Mouse (Mus musculus): ENCODE data around the gene Gm17482. TPM values are rescaled to one million over a fixed set of nuclear protein-coding genes. Genes with fewer than 3 reads are reported as not detected.

Gm17482 gene
- polyA plus RNA-seq, 1 experiment from 2014 or later, result not detected

DNA sequence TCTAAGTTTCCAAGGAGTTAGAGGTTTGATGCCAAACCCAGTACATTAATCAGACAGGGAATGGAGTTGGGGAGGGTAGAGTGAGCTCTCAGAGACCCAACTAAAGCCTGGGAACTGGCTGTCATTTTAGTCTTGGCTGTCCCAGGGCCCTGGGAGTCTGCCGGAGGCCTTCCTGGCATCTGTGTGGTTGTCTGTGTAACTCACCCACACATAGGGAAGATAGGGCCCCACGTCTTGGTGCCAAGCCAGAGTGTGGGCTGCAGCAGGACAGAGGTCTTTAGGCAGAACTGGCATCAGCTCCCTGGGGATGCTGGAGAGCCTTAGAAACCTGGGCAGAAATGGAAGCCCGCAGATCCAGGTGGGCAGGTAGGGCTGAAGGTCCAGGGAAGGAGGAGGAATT lies 14.8 kb downstream of the Gm17482 start:
- H3K27me3 ChIP-seq, result no peaks in the 10 kb centered on the region
- DNase-seq (ENCODE audit: low read depth, low spot score) (no peak), ATAC-seq (no peak)
- CTCF ChIA-PET, result interaction anchor here (1.4 to 5.0 kb wide), 2 partner anchors 21 to 26 kb away, joined by 3 to 17 read pairs; no protein-coding TSS in a partner anchor
- POLR2A ChIA-PET, result interaction anchor here (0.7 kb wide), 1 partner anchor 63 kb away, joined by 3 read pairs; no protein-coding TSS in a partner anchor
- in situ Hi-C loops (cut with MboI; ENCODE audit: low pct_unique_long_range_greater_than_20kb), result no loop called here
- no peak for TF ChIP-seq CTCF (IDR thresholded peaks at IDR 0.05)

DNA sequence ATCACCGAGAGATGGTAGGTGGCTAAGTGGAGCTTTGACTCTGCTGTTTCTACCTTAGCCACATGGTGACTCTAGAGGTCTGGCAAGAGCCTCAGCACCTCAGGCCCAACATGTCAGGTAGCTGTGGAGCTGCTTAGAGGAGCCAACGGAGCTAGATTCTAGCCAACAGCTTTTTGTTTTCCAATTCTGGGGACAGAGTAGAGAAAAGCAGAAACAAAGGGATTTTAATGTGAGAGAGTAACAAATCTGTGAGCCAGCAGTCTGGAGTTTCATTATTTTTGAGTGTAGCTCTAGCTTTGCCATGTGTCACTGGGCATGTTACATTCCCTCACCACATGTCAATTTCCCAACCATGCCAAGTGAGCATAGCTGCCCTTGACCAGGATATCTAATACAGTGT lies 17.1 kb downstream of the Gm17482 start:
- no peaks in the 10 kb centered on the region for H3K27me3 ChIP-seq
- ChIA-PET CTCF (interaction anchor here (0.8 to 5.0 kb wide), 5 partner anchors 14 to 295 kb away, joined by 3 to 17 read pairs (median 4); no protein-coding TSS in a partner anchor), POLR2A (no interaction called here)
- in situ Hi-C loops (cut with MboI; ENCODE audit: low pct_unique_long_range_greater_than_20kb), result no loop called here
- DNase-seq (ENCODE audit: low read depth, low spot score) (no peak), ATAC-seq (no peak)
- TF ChIP-seq CTCF (IDR thresholded peaks at IDR 0.05), result no peak

DNA sequence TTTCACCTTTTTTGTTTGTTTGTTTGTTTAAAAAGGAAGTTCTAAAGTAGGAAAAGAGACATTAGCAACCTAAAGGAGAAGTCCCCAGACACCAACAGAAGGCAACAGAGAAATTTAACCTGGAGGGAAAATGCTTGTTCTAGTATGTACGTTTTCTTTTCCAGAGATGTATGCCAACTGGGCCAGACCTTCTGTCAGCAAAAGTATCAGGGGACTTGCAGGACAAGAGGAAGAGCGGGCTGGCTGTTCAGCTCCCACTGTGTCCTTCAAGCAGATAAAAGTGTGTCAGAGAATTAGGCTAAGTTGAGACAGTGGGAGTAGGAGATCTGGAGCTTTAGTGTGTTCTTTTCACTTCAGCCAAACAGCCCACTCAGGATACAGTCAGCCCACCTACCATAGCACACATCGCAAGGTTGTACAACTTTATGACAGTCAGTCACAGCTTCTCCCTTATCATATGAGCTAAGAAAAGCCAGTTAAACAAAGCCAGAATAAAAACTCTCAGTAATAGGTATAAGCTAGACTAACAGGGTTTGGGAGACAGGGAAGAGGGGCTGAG lies 18.4 kb downstream of the Gm17482 start:
- no peak for DNase-seq (ENCODE audit: low read depth, low spot score)
- ATAC-seq, result no peak
- in situ Hi-C loops (cut with MboI; ENCODE audit: low pct_unique_long_range_greater_than_20kb), result no loop called here
- no peak for TF ChIP-seq CTCF (IDR thresholded peaks at IDR 0.05)
- POLR2A ChIA-PET, result no interaction called here
- CTCF ChIA-PET, result interaction anchor here (1.0 to 5.0 kb wide), 4 partner anchors 15 to 293 kb away, joined by 3 to 17 read pairs (median 4); no protein-coding TSS in a partner anchor
- no peaks in the 10 kb centered on the region for H3K27me3 ChIP-seq

DNA sequence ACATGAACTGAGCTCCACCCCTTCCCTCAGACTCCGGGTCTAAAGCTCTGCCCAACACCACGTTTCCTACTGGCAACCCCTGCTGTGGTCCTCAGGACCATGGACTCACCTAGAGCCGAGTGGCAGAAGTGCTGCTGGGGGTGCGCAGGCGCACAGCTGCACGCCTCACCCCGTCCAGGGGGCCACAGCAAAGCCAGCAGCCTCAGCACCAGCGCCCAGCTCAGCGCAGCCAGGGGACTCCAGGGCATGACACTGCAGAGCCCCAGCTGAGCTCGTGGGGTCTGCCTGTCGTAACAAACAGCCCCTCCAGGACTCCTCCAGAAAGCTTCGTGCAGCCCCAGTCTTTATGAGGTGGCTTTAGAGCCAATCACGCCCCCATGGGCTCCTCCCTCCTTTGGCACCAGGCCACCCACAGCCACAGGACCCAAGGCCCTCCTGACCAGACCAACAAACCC lies 24.4 kb downstream of the Gm17482 start:
- TF ChIP-seq CTCF (IDR thresholded peaks at IDR 0.05), result no peak
- POLR2A ChIA-PET, result interaction anchor here (0.7 kb wide), 2 partner anchors 64 to 242 kb away, joined by 3 to 4 read pairs; no protein-coding TSS in a partner anchor
- CTCF ChIA-PET, result interaction anchor here (1.4 kb wide), 1 partner anchor 11 kb away, joined by 4 read pairs; no protein-coding TSS in a partner anchor
- in situ Hi-C loops (cut with MboI; ENCODE audit: low pct_unique_long_range_greater_than_20kb), result loop anchor here (25.0 kb wide), 1 partner anchor 314 kb away; no protein-coding TSS in a partner anchor
- ATAC-seq (no peak), DNase-seq (ENCODE audit: low read depth, low spot score) (no peak)
- H3K27me3 ChIP-seq, result no peaks in the 10 kb centered on the region

DNA sequence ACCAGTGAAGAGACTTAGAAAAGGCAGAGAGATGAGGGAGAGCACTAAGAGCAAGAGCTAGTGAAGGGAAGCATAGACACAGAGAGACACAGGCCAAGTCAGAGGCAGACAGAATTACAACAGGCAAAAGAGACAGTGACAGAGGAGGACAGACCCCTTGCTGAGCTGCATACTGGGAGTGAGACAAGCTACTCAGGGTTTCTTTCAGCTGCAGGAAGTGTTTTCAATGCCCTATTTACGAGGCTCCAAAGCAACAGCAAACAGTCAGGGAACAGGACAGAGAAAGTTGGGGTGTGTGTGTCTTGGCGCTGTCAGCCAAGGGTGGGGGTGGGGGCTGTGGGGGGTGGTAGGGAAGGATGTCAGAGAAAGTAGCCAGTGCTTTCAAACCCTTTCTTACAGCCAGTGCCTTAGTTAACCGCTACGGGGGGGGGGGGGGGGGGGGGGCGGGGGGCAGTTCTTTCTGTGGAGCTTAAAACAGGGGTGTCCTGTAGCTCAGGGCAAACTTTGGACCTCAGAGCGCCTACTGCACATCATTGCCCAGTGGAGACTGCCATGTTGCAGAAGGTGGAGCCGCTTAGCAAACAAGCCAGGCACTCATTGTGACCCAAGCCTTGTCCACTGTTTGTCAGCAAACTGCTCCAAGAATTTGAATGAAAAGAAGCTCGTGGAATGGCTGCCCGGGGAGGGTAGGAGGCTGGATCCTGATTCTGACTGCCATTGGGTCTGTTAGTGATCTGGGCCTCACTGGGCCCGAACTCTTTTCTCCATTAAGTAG lies 25.1 kb downstream of the Gm17482 start, which contains the start of gene Timp4:
Gene Timp4 (minus strand): TSS at position 107 of the 775 bp plus-strand sequence.
- H3K27me3 ChIP-seq, result no peaks in the 10 kb centered on the region
- CTCF ChIA-PET, result interaction anchor here (1.0 to 1.4 kb wide), 2 partner anchors 10 to 16 kb away, joined by 4 read pairs; no protein-coding TSS in a partner anchor
- no peak for TF ChIP-seq CTCF (IDR thresholded peaks at IDR 0.05)
- in situ Hi-C loops (cut with MboI; ENCODE audit: low pct_unique_long_range_greater_than_20kb), result loop anchor here (25.0 kb wide), 1 partner anchor 315 kb away; no protein-coding TSS in a partner anchor
- POLR2A ChIA-PET, result no interaction called here
- DNase-seq (ENCODE audit: low read depth, low spot score), result no peak
- ATAC-seq, result no peak

DNA sequence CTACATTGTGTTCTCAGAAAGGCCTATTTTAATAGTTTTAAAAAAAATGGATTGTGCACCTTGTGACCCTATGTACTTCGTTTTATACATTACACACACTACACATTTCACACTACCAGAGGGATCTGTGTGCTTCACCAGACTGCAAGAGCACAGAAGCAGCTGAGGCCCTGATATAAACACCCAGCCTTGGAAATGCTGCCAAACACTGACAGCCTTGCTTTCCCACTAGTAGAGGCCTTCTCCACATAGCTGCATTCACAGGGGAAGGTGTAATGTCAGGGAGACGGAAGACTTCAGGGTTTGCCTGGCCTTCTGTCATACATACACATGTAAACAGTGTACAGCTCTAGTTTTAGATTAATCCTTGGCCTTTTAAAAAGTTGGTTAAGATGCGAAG lies 28.0 kb downstream of the Gm17482 start:
- ATAC-seq (no peak), DNase-seq (ENCODE audit: low read depth, low spot score) (no peak)
- no peak for TF ChIP-seq CTCF (IDR thresholded peaks at IDR 0.05)
- ChIA-PET POLR2A (no interaction called here), CTCF (no interaction called here)
- no peaks in the 10 kb centered on the region for H3K27me3 ChIP-seq
- in situ Hi-C loops (cut with MboI; ENCODE audit: low pct_unique_long_range_greater_than_20kb), result loop anchor here (25.0 kb wide), 1 partner anchor 318 kb away; no protein-coding TSS in a partner anchor

DNA sequence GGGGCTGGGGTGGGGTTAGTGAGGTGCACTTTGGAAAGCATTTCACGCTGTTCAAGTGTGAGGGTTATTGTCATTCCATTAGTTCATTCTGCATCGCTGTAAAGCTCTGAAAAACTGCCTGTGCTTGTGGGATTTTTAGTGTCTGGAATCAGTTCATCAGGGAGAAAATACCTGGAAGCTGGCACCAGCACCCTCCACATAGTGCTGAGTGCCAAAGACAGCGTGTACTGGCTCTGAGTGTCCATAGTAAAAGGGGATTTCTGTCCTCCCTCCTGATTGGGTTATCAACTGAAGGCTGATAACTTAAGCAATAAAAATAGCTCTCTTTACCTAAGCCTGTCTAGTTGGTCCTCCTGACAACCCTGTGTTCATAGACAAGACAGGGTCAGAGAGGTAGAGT lies 33.4 kb downstream of the Gm17482 start:
- CTCF ChIA-PET, result interaction anchor here (1.2 to 1.9 kb wide), 2 partner anchors 14 to 279 kb away, joined by 3 to 4 read pairs; no protein-coding TSS in a partner anchor
- in situ Hi-C loops (cut with MboI; ENCODE audit: low pct_unique_long_range_greater_than_20kb), result loop anchor here (25.0 kb wide), 1 partner anchor 323 kb away; no protein-coding TSS in a partner anchor

DNA sequence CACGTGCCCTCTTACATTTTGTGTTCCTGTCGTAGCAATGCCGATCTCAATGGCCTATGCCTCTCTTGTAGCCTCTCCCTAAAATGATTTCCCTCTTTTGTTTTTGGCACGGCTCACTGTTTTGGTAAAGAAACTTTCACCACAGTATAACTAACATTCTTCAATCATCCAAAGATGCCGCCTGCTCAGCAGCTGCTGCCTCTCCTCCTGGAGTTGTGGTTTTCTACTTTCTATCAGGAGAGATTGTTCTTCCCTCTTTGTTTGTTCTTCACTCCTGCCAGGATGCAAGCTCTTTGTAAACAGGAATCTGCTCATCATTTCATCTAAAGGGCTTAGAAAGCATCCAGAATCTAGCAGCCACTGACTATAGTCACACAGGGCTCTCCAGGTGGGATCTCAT lies 39.6 kb downstream of the Gm17482 start:
- ATAC-seq (no peak), DNase-seq (ENCODE audit: low read depth, low spot score) (no peak)
- H3K27me3 ChIP-seq, result no peaks in the 10 kb centered on the region
- CTCF ChIA-PET, result interaction anchor here (1.4 to 3.3 kb wide), 5 partner anchors 24 to 272 kb away, joined by 4 to 36 read pairs (median 14); partner anchors contain the start of gene Gm17482
- TF ChIP-seq CTCF (IDR thresholded peaks at IDR 0.05), result no peak
- POLR2A ChIA-PET, result no interaction called here
- in situ Hi-C loops (cut with MboI; ENCODE audit: low pct_unique_long_range_greater_than_20kb), result loop anchor here (5.0 to 25.0 kb wide), 4 partner anchors 34 to 329 kb away; no protein-coding TSS in a partner anchor

More for the DNA sequence above, 33.4 kb downstream of the Gm17482 start:
- TF ChIP-seq CTCF (IDR thresholded peaks at IDR 0.05), result no peak
- DNase-seq (ENCODE audit: low read depth, low spot score), result no peak
- POLR2A ChIA-PET, result no interaction called here
- ATAC-seq, result no peak
- no peaks in the 10 kb centered on the region for H3K27me3 ChIP-seq

DNA sequence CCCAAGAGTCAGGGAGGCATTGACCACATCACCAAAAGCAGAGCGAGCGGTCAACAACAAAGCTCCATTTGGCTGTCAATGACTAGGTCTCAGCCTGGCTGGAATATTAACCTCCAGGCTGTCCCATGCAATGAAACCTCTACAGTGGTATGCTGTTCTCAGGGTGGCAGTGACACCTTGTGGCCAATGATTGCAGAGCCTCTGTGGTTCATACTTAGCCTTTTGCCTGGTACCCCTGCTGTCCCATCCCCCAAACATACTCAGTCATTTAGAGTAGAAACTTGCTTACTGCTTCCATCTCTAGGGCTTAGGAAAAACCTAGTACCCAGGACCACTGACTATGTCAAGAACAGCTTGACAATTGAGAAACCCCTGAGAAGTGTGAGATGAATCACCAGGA lies 40.8 kb downstream of the Gm17482 start:
- in situ Hi-C loops (cut with MboI; ENCODE audit: low pct_unique_long_range_greater_than_20kb), result loop anchor here (5.0 to 25.0 kb wide), 4 partner anchors 36 to 331 kb away; no protein-coding TSS in a partner anchor
- ChIA-PET POLR2A (interaction anchor here (0.9 to 2.0 kb wide), 2 partner anchors 37 to 40 kb away, joined by 4 to 5 read pairs; partner anchors contain the start of gene Gm17482), CTCF (interaction anchor here (0.7 to 4.8 kb wide), 26 partner anchors 9 to 271 kb away, joined by 3 to 36 read pairs (median 4); partner anchors contain the start of genes Gm17482 and Timp4)
- no peaks in the 10 kb centered on the region for H3K27me3 ChIP-seq
- TF ChIP-seq CTCF (IDR thresholded peaks at IDR 0.05), result peak; percentile 95
- ATAC-seq (peak; percentile 19), DNase-seq (ENCODE audit: low read depth, low spot score) (peak; percentile 38)
